Mouse (Mus musculus): ENCODE data around the gene Cpm. TPM values are rescaled to one million over a fixed set of nuclear protein-coding genes. Genes with fewer than 3 reads are reported as not detected.
A peak's percentile ranks its signal among the peaks of the same experiment; 100 is the strongest.

Cpm gene
- total and polyA plus RNA-seq, 2 experiments = 0.80 to 1.4 TPM

DNA sequence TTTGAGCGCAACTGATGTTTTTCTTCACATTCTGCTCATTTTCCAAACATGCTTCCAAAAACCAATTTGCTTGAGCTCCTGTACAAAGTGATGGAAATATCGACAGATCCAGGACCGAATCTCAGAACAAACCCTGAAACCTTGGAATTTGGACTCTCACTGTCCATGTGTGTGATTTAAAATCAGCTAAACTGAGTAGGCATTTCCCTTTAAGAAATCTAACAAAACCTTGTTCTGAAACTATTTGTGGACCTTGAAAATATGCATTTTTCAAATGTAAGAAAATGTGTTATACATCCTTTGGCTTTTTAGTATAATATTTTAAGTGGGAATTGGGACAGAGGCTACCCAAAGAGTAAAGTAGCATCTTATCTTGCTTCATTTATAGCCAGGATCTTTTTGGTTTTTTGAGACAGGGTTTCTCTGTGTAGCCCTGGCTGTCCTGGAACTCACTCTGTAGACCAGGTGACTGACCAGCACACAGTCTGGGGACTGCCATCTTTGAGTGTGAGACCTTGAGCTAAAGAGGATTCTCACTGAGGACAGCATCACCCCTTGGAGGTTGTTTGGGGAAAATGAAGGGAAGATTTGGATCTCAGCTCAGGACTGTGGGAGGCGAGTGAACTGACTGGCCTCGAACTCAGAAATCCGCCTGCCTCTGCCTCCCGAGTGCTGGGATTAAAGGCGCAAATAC is 5.9 kb downstream of the Cpm start:
- H3K4me1 ChIP-seq (ENCODE audit: control insufficient read depth, insufficient read depth, low read length) = no peaks in the 10 kb centered on the region
- no peak overlapping the region for H3K27ac ChIP-seq (replicated peaks; ENCODE audit: insufficient read depth, low read depth, low read length)
- H3K27me3 ChIP-seq (ENCODE audit: control insufficient read depth, insufficient read depth, low read length) = peaks cover 3% of the 10 kb centered on the region; the same call in 1 of the 2 replicates
- no peak overlapping the region for H3K4me3 ChIP-seq (ENCODE audit: insufficient read depth, low read depth, low read length)
- H3K9ac ChIP-seq (ENCODE audit: low read depth, low read length) = no peak overlapping the region
- TF ChIP-seq CTCF (IDR thresholded peaks at IDR 0.05; ENCODE audit: low read depth, low read length) (no peak), POLR2A (IDR thresholded peaks at IDR 0.05; ENCODE audit: extremely low read depth, insufficient read depth, low read length) (no peak)
- 83% methylated on average over 8 of the region's 8 CpGs for WGBS
- no peaks in the 10 kb centered on the region for H3K36me3 ChIP-seq (ENCODE audit: control insufficient read depth, insufficient read depth, low read length)
- DNase-seq (ENCODE audit: extremely low read depth, low read depth, low spot score) = peak; percentile 16
- no peaks in the 10 kb centered on the region for H3K79me2 ChIP-seq (ENCODE audit: control insufficient read depth, insufficient read depth, low read length)

DNA sequence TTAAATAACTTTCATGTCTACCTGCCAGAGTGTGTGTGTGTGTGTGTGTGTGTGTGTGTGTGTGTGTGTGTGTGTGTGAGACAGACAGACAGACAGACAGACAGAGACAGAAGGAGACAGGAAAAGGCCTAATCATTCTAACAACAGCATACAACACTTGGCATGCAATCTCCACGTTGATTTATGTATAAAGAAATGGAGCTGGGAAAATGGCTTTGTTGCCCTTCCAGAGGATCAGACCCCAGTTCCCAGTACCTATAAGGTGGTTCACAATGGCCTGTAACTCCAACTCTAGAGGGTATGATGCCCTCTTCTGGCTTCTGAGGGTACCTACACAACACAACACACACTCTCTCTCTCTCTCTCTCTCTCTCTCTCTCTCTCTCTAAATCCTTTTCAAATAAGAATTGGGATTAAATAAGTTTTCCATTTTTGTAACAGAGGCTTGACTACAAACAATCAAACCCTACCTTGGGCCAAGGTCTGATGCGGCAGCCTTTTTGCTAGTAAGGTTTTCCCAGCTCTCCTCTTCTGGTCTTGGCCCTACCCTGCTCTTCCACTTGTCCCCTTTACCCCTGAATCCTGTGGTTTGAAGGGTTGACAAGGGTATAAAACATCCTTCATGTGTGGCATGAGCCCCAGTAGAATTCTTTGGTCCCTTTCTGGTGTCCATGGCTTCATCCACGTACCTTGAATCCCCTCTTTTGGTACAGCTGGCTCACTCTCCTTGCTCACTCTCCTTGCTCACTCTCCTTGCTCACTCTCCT is 6.7 kb downstream of the Cpm start:
- no peak for DNase-seq (ENCODE audit: extremely low read depth, low read depth, low spot score)
- Histone ChIP-seq H3K4me3 (ENCODE audit: insufficient read depth, low read depth, low read length) (no peak overlapping the region), H3K36me3 (ENCODE audit: control insufficient read depth, insufficient read depth, low read length) (no peaks in the 10 kb centered on the region), H3K9ac (ENCODE audit: low read depth, low read length) (no peak overlapping the region), H3K27me3 (ENCODE audit: control insufficient read depth, insufficient read depth, low read length) (no peaks in the 10 kb centered on the region), H3K27ac (replicated peaks; ENCODE audit: insufficient read depth, low read depth, low read length) (no peak overlapping the region), H3K79me2 (ENCODE audit: control insufficient read depth, insufficient read depth, low read length) (no peaks in the 10 kb centered on the region), H3K4me1 (ENCODE audit: control insufficient read depth, insufficient read depth, low read length) (no peaks in the 10 kb centered on the region)
- TF ChIP-seq CTCF (IDR thresholded peaks at IDR 0.05; ENCODE audit: low read depth, low read length) (no peak), POLR2A (IDR thresholded peaks at IDR 0.05; ENCODE audit: extremely low read depth, insufficient read depth, low read length) (no peak)
- WGBS = 99% methylated on average over 3 of the region's 3 CpGs

DNA sequence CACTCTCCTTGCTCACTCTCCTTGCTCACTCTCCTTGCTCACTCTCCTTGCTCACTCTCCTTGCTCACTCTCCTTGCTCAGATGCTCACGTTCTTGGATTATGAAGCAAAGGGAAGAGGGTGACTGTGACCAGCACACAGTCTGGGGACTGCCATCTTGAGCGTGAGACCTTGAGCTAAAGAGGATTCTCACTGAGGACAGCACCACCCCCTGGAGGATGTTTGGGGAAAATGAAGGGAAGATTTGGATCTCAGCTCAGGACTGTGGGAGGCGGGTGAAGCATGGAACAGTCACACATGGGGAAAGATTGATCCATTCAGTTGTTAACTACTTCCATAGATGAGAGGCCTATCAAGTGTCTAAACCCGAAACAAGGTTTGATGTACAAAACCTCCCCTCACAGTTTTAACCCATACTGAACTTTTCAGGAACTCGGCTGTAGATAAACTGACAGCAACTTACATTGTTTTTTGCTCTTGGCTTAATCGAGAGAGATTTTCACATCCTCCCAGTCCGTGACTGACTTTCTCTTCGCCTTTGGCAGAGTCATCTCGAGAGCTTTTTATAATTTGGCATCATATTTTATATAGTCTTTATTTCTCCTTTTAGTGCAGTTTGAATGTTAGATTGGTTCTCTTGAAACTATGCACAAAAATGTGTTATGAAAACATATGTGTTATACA is 7.9 kb downstream of the Cpm start:
- TF ChIP-seq CTCF (IDR thresholded peaks at IDR 0.05; ENCODE audit: low read depth, low read length) (peak; percentile 6; the same call in 1 of the 2 replicates), POLR2A (IDR thresholded peaks at IDR 0.05; ENCODE audit: extremely low read depth, insufficient read depth, low read length) (no peak)
- Histone ChIP-seq H3K9ac (ENCODE audit: low read depth, low read length) (no peak overlapping the region), H3K4me1 (ENCODE audit: control insufficient read depth, insufficient read depth, low read length) (no peaks in the 10 kb centered on the region), H3K36me3 (ENCODE audit: control insufficient read depth, insufficient read depth, low read length) (no peaks in the 10 kb centered on the region), H3K27ac (replicated peaks; ENCODE audit: insufficient read depth, low read depth, low read length) (no peak overlapping the region), H3K4me3 (ENCODE audit: insufficient read depth, low read depth, low read length) (no peak overlapping the region), H3K79me2 (ENCODE audit: control insufficient read depth, insufficient read depth, low read length) (no peaks in the 10 kb centered on the region), H3K27me3 (ENCODE audit: control insufficient read depth, insufficient read depth, low read length) (no peaks in the 10 kb centered on the region)
- WGBS = 77% methylated on average over 9 of the region's 9 CpGs
- DNase-seq (ENCODE audit: extremely low read depth, low read depth, low spot score) = no peak

DNA sequence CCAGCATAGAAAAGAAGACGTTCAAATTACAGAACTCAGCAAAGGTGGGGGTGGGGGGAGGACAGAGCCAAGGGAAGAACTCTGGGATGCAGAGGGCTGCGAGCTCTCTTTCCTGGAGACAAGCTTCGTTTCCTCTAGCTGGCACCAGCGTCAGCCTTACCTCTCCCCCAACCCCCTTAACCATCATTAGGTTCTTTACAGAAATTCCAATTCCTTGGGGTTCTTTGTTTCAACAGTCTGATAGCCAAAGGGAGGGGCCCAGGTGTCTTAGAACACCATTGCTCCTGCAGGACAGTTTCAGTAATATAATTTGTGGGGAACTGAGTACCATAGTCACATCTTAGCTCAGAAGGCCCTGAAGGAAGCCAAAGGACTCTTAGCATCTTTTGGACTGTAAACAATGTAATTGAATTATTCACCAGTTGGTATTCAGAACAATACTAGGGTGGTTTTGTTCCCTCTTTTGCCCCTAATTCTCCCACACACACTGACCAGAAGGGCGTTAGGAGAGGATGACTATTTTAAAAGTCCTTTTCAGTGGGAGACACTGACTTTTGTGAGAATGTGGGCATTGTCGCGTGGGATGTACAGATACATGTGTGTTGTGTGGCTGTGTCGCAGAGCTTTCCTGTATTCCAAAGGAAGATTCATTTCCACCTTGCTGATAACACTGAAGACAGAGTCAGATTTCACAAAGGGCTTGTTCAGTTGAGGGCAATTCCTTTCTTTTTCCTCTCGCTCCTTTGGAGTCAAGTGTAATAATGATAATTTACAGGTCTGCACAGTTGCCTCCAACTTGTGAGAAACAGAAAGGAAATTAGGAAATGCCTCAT is 8.7 kb downstream of the Cpm start:
- no peak overlapping the region for H3K4me3 ChIP-seq (ENCODE audit: insufficient read depth, low read depth, low read length)
- no peak for TF ChIP-seq CTCF (IDR thresholded peaks at IDR 0.05; ENCODE audit: low read depth, low read length)
- no peak for TF ChIP-seq POLR2A (IDR thresholded peaks at IDR 0.05; ENCODE audit: extremely low read depth, insufficient read depth, low read length)
- DNase-seq (ENCODE audit: extremely low read depth, low read depth, low spot score) = no peak
- no peaks in the 10 kb centered on the region for H3K79me2 ChIP-seq (ENCODE audit: control insufficient read depth, insufficient read depth, low read length)
- no peak overlapping the region for H3K9ac ChIP-seq (ENCODE audit: low read depth, low read length)
- H3K4me1 ChIP-seq (ENCODE audit: control insufficient read depth, insufficient read depth, low read length) = no peaks in the 10 kb centered on the region
- no peak overlapping the region for H3K27ac ChIP-seq (replicated peaks; ENCODE audit: insufficient read depth, low read depth, low read length)
- WGBS = 78% methylated on average over 9 of the region's 9 CpGs
- H3K27me3 ChIP-seq (ENCODE audit: control insufficient read depth, insufficient read depth, low read length) = no peaks in the 10 kb centered on the region
- no peaks in the 10 kb centered on the region for H3K36me3 ChIP-seq (ENCODE audit: control insufficient read depth, insufficient read depth, low read length)

DNA sequence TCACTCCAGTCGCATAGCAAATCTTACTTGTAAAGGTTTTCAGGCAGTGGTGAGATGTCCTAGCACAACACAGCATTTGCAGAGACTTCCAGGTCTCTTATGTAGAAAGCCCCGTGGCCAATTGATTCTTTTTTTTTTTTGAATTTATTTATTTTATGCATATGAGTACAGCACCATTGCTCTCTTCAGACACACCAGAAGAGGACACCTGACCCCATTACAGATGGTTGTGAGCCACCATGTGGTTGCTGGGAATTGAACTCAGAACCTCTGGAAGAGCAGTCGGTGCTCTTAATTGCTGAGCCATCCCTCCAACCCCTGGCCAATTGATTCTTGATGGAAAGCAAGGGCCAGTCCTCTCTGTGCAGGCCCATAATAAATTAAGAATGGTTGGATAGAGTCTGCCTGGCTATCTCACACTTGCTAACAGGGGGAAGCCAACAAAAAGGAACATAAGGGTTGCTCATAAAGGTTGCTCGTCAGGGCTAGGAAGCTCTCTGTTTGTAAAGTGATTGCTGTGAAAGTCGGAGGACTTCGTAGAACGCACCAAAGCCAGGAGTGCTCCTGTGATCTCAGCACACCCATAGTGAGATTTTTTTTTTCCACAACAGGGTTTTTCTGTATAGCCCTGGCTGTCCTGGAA is 9.4 kb downstream of the Cpm start:
- H3K9ac ChIP-seq (ENCODE audit: low read depth, low read length) = no peak overlapping the region
- H3K36me3 ChIP-seq (ENCODE audit: control insufficient read depth, insufficient read depth, low read length) = no peaks in the 10 kb centered on the region
- no peak for TF ChIP-seq CTCF (IDR thresholded peaks at IDR 0.05; ENCODE audit: low read depth, low read length)
- TF ChIP-seq POLR2A (IDR thresholded peaks at IDR 0.05; ENCODE audit: extremely low read depth, insufficient read depth, low read length) = no peak
- no peaks in the 10 kb centered on the region for H3K27me3 ChIP-seq (ENCODE audit: control insufficient read depth, insufficient read depth, low read length)
- 95% methylated on average over 7 of the region's 7 CpGs for WGBS
- H3K27ac ChIP-seq (replicated peaks; ENCODE audit: insufficient read depth, low read depth, low read length) = no peak overlapping the region
- H3K79me2 ChIP-seq (ENCODE audit: control insufficient read depth, insufficient read depth, low read length) = no peaks in the 10 kb centered on the region
- no peak overlapping the region for H3K4me3 ChIP-seq (ENCODE audit: insufficient read depth, low read depth, low read length)
- no peaks in the 10 kb centered on the region for H3K4me1 ChIP-seq (ENCODE audit: control insufficient read depth, insufficient read depth, low read length)
- no peak for DNase-seq (ENCODE audit: extremely low read depth, low read depth, low spot score)

Measured in liver, adult 2 months (tissue).